Mouse (Mus musculus) G1E (cell line): Measurements from ENCODE around the gene Ccer2. TPM values are rescaled to one million over a fixed set of nuclear protein-coding genes. Genes with fewer than 3 reads are reported as not detected.
A peak's percentile ranks its signal among the peaks of the same experiment; 100 is the strongest.

Experiments
- ATAC-seq: 2 replicates; pipeline ENCODE4 v1.8.0; 2016; ENCODE audit warnings: mild to moderate bottlenecking; ENCODE audit not compliant: insufficient number of reproducible peaks, poor library complexity, low FRiP score, severe bottlenecking; ENCODE audit errors: extremely low read depth
- DNase-seq: peaks from one replicate; pipeline ENCODE4 v3.0.0; 2012; ENCODE audit warnings: low spot score
- H3K27me3 ChIP-seq: 2 replicates; pipeline ENCODE4 v1.6.1; 2012; ENCODE audit warnings: mild to moderate bottlenecking, low read length, inconsistent platforms; ENCODE audit not compliant: insufficient read depth
- H3K36me3 ChIP-seq: replicated peaks from 2 replicates; pipeline ENCODE3; 2012; ENCODE audit warnings: mild to moderate bottlenecking, inconsistent platforms
- H3K4me1 ChIP-seq: 2 replicates; pipeline ENCODE4 v1.6.1; 2012; ENCODE audit warnings: low read depth, low read length, inconsistent platforms, mixed read lengths; ENCODE audit not compliant: insufficient read depth
- H3K4me3 ChIP-seq: 2 replicates; pipeline ENCODE4 v1.5.1; 2012; ENCODE audit warnings: low read depth, mild to moderate bottlenecking, inconsistent platforms, low read length, moderate library complexity, mixed read lengths
- H3K9me3 ChIP-seq: replicated peaks from 2 replicates; pipeline ENCODE4 v1.6.1; 2012; ENCODE audit warnings: inconsistent platforms
- CTCF ChIP-seq: IDR thresholded peaks from 2 replicates; pipeline ENCODE4 v1.5.1; 2012; ENCODE audit warnings: low read depth, low read length, inconsistent platforms, mixed read lengths
- GATA1 ChIP-seq: IDR thresholded peaks from 2 replicates; pipeline ENCODE4 v1.6.1; 2012; ENCODE audit warnings: borderline replicate concordance, low read length, inconsistent platforms, mixed read lengths
- GATA2 ChIP-seq: IDR thresholded peaks from 2 replicates; pipeline ENCODE4 v1.6.1; 2012; ENCODE audit warnings: low read depth, low read length, inconsistent platforms, borderline replicate concordance
- POLR2AphosphoS5 ChIP-seq: IDR thresholded peaks from 2 replicates; pipeline ENCODE4 v1.6.1; 2012; ENCODE audit warnings: low read depth, low read length, inconsistent platforms; ENCODE audit not compliant: insufficient replicate concordance
- TAL1 ChIP-seq: conservative IDR thresholded peaks from 2 replicates; pipeline ENCODE4 v1.6.1; 2012; ENCODE audit warnings: low read depth, low read length, inconsistent platforms, mixed read lengths
- polyA plus RNA-seq: library from polyadenylated mRNA; stranded (reverse); fragments of >175 nt; gene quantifications from 2 replicates; pipeline ENCODE4 v1.2.3, GENCODE M21; 2012
- total RNA-seq, 2 experiments: library from RNA; stranded (forward) in 1 of 2; stranded (reverse) in 1 of 2; fragments of 200-1000 nt in 1 of 2; fragments of >200 nt in 1 of 2; fragmentation: Nextera tagmentation in 1 of 2; gene quantifications; 2 replicates each; pipeline ENCODE4 v1.2.3; 2014 to 2017

Gene Ccer2
- total and polyA plus RNA-seq, 3 experiments = not detected

DNA sequence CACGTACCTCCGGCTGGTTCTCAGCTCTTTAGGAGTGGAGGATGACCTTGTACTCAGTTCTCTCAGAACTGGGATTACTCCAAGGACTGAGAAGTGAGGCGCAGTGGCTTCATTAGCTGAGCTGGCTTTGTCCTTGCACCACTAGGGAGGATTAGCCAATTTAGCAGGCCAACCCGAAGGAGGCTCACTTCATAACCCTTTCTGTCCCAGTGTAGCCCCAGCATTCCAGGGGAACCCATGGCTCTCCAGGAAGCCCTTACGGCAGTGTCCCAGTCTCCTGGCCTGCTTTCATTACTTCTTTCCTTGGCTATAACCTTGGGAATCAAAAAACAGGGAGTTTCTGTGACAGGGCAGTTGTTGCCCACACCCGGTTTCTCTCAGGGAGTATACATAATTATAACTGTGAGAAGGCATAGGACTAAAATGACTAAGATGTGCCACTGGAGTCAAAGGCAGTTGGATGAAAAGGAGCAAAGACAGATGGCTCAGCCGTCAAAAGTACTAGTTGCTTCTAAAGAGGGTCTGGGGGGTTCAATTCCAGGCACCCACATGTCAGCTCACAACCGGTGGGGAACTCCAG, 51.8 kb downstream of the Ccer2 start:
- TF ChIP-seq TAL1 (no peak), POLR2AphosphoS5 (no peak), GATA2 (no peak), GATA1 (no peak), CTCF (no peak)
- no peaks in the 10 kb centered on the region for H3K9me3 ChIP-seq
- peaks cover 11% of the 10 kb centered on the region for H3K36me3 ChIP-seq
- peak overlapping the region; percentile 91 for H3K4me3 ChIP-seq
- DNase-seq (no peak), ATAC-seq (no peak)
- H3K4me1 ChIP-seq = peaks cover 43% of the 10 kb centered on the region
- no peaks in the 10 kb centered on the region for H3K27me3 ChIP-seq

DNA sequence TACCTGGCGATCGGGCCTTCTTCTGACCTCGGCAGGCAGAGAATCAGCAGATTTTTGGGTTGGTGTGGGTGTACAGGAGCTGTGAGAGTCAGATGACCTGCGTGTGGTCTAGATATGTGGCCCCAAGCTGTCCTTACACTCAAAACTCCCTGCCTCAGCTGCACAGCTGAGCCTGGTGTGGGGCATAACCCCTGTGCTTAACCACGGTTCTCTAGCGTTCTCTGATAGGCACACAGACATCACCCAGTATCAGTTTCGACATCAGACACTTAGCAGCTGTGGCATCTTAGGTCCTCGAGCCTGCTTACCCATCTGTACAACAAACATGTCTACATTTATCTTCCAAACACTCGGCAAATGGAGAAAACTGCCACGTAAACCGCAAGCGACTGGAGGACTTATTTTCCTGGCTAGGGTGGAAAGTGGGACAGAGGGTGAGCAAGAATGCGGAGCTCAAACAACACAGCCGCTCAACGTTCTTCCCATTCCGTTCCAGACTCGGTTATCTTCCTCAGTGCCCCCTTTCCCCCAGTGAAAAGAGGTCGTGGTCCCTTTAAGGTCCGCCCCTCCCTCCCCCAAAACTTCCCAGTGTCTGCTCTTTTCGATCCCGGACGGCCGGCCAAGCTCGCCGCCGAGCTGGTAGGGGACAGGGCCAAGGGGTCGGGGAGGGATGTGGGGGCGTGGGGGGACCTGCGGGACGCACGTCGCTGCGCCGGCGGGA, 52.4 kb downstream of the Ccer2 start, which contains the start of gene Hnrnpl:
Hnrnpl (plus strand) TSS at position 321 of the 721 bp plus-strand sequence.
- Histone ChIP-seq H3K36me3 (peaks cover 17% of the 10 kb centered on the region), H3K9me3 (no peaks in the 10 kb centered on the region), H3K4me1 (peaks cover 43% of the 10 kb centered on the region), H3K4me3 (peak within 1 kb of the TSS; percentile 91), H3K27me3 (no peaks in the 10 kb centered on the region)
- ATAC-seq (no peak), DNase-seq (peak; percentile 53)
- no peak for TF ChIP-seq GATA2
- TF ChIP-seq POLR2AphosphoS5 = no peak
- peak; percentile 39 for TF ChIP-seq TAL1
- TF ChIP-seq CTCF = no peak

Other genes starting within 250 kb of the Ccer2 start
Only the 20 nearest of the 22 such genes appear.
- gene Sycn, start 215.3 kb upstream of the Ccer2 start, total RNA-seq (2014; fragmentation: Nextera tagmentation) = not detected in 2 replicates
- not detected in 2 replicates for gene Sycn, start 215.3 kb upstream of the Ccer2 start, total RNA-seq (2017)
- not detected in 2 replicates for gene Sycn, start 215.3 kb upstream of the Ccer2 start, polyA plus RNA-seq
- gene Nccrp1, start 208.9 kb upstream of the Ccer2 start, total RNA-seq (2014; fragmentation: Nextera tagmentation) = not detected in 2 replicates
- gene Nccrp1, start 208.9 kb upstream of the Ccer2 start, total RNA-seq (2017) = not detected in 2 replicates
- gene Nccrp1, start 208.9 kb upstream of the Ccer2 start, polyA plus RNA-seq = 0.07 TPM in 1 of 2 replicates, not detected in the other
- gene Samd4b, start 158.0 kb upstream of the Ccer2 start, total RNA-seq (2014; fragmentation: Nextera tagmentation) = 62.7 and 75.9 TPM in 2 replicates
- 3.8 and 4.4 TPM in 2 replicates for gene Samd4b, start 158.0 kb upstream of the Ccer2 start, total RNA-seq (2017)
- gene Samd4b, start 158.0 kb upstream of the Ccer2 start, polyA plus RNA-seq = 88.8 and 104 TPM in 2 replicates
- gene Pak4, start 158.0 kb upstream of the Ccer2 start, total RNA-seq (2014; fragmentation: Nextera tagmentation) = 13.2 and 16.0 TPM in 2 replicates
- gene Pak4, start 158.0 kb upstream of the Ccer2 start, total RNA-seq (2017) = 5.6 and 6.4 TPM in 2 replicates
- 72.6 and 85.1 TPM in 2 replicates for gene Pak4, start 158.0 kb upstream of the Ccer2 start, polyA plus RNA-seq
- gene Acp7, start 124.8 kb upstream of the Ccer2 start, total RNA-seq (2014; fragmentation: Nextera tagmentation) = not detected in 2 replicates
- 0.11 TPM in 1 of 2 replicates, not detected in the other for gene Acp7, start 124.8 kb upstream of the Ccer2 start, total RNA-seq (2017)
- gene Acp7, start 124.8 kb upstream of the Ccer2 start, polyA plus RNA-seq = not detected in 2 replicates
- gene Fbxo27, start 63.3 kb upstream of the Ccer2 start, total RNA-seq (2014; fragmentation: Nextera tagmentation) = not detected in 2 replicates
- gene Fbxo27, start 63.3 kb upstream of the Ccer2 start, total RNA-seq (2017) = not detected in 2 replicates
- not detected in 2 replicates for gene Fbxo27, start 63.3 kb upstream of the Ccer2 start, polyA plus RNA-seq
- gene Fbxo17, start 39.4 kb upstream of the Ccer2 start, total RNA-seq (2014; fragmentation: Nextera tagmentation) = not detected in 2 replicates
- gene Fbxo17, start 39.4 kb upstream of the Ccer2 start, total RNA-seq (2017) = 0.27 TPM in 1 of 2 replicates, not detected in the other
- not detected in 2 replicates for gene Fbxo17, start 39.4 kb upstream of the Ccer2 start, polyA plus RNA-seq
- gene Mrps12, start 14.4 kb upstream of the Ccer2 start, total RNA-seq (2014; fragmentation: Nextera tagmentation) = 12.3 and 14.2 TPM in 2 replicates
- 24.8 and 33.9 TPM in 2 replicates for gene Mrps12, start 14.4 kb upstream of the Ccer2 start, total RNA-seq (2017)
- 217 and 283 TPM in 2 replicates for gene Mrps12, start 14.4 kb upstream of the Ccer2 start, polyA plus RNA-seq
- gene Sars2, start 14.2 kb upstream of the Ccer2 start, total RNA-seq (2014; fragmentation: Nextera tagmentation) = 10.1 and 17.1 TPM in 2 replicates
- 9.1 and 10.0 TPM in 2 replicates for gene Sars2, start 14.2 kb upstream of the Ccer2 start, total RNA-seq (2017)
- 33.4 and 41.5 TPM in 2 replicates for gene Sars2, start 14.2 kb upstream of the Ccer2 start, polyA plus RNA-seq
- gene Sirt2, start 10.6 kb downstream of the Ccer2 start, total RNA-seq (2014; fragmentation: Nextera tagmentation) = 50.1 and 60.0 TPM in 2 replicates
- 34.1 and 36.4 TPM in 2 replicates for gene Sirt2, start 10.6 kb downstream of the Ccer2 start, total RNA-seq (2017)
- 103 and 114 TPM in 2 replicates for gene Sirt2, start 10.6 kb downstream of the Ccer2 start, polyA plus RNA-seq
- gene Nfkbib, start 11.3 kb downstream of the Ccer2 start, total RNA-seq (2014; fragmentation: Nextera tagmentation) = 21.1 and 30.4 TPM in 2 replicates
- 9.5 and 10.7 TPM in 2 replicates for gene Nfkbib, start 11.3 kb downstream of the Ccer2 start, total RNA-seq (2017)
- gene Nfkbib, start 11.3 kb downstream of the Ccer2 start, polyA plus RNA-seq = 109 and 136 TPM in 2 replicates
- 1.8 TPM in 1 of 2 replicates, not detected in the other for gene Rinl, start 32.8 kb downstream of the Ccer2 start, total RNA-seq (2014; fragmentation: Nextera tagmentation)
- 1.2 and 1.4 TPM in 2 replicates for gene Rinl, start 32.8 kb downstream of the Ccer2 start, total RNA-seq (2017)
- gene Rinl, start 32.8 kb downstream of the Ccer2 start, polyA plus RNA-seq = 1.4 and 1.8 TPM in 2 replicates
- 442 and 470 TPM in 2 replicates for gene Hnrnpl, start 52.4 kb downstream of the Ccer2 start, total RNA-seq (2014; fragmentation: Nextera tagmentation)
- gene Hnrnpl, start 52.4 kb downstream of the Ccer2 start, total RNA-seq (2017) = 251 and 279 TPM in 2 replicates
- 430 and 529 TPM in 2 replicates for gene Hnrnpl, start 52.4 kb downstream of the Ccer2 start, polyA plus RNA-seq
- gene Ech1, start 69.0 kb downstream of the Ccer2 start, total RNA-seq (2014; fragmentation: Nextera tagmentation) = 102 and 127 TPM in 2 replicates
- 78.5 and 94.3 TPM in 2 replicates for gene Ech1, start 69.0 kb downstream of the Ccer2 start, total RNA-seq (2017)
- gene Ech1, start 69.0 kb downstream of the Ccer2 start, polyA plus RNA-seq = 12.9 and 33.1 TPM in 2 replicates
- gene Lgals4, start 77.7 kb downstream of the Ccer2 start, total RNA-seq (2014; fragmentation: Nextera tagmentation) = 0.87 and 3.0 TPM in 2 replicates
- 1.9 and 3.4 TPM in 2 replicates for gene Lgals4, start 77.7 kb downstream of the Ccer2 start, total RNA-seq (2017)
- gene Lgals4, start 77.7 kb downstream of the Ccer2 start, polyA plus RNA-seq = 0.22 and 0.68 TPM in 2 replicates
- gene Lgals7, start 107.7 kb downstream of the Ccer2 start, total RNA-seq (2014; fragmentation: Nextera tagmentation) = 3.0 TPM in 1 of 2 replicates, not detected in the other
- gene Lgals7, start 107.7 kb downstream of the Ccer2 start, total RNA-seq (2017) = 0.27 and 0.76 TPM in 2 replicates
- gene Lgals7, start 107.7 kb downstream of the Ccer2 start, polyA plus RNA-seq = 0.49 and 0.68 TPM in 2 replicates
- gene Capn12, start 125.2 kb downstream of the Ccer2 start, total RNA-seq (2014; fragmentation: Nextera tagmentation) = not detected in 2 replicates
- gene Capn12, start 125.2 kb downstream of the Ccer2 start, total RNA-seq (2017) = 0.12 and 0.22 TPM in 2 replicates
- gene Capn12, start 125.2 kb downstream of the Ccer2 start, polyA plus RNA-seq = 0.02 TPM in 1 of 2 replicates, not detected in the other
- gene Actn4, start 206.2 kb downstream of the Ccer2 start, total RNA-seq (2014; fragmentation: Nextera tagmentation) = 119 and 121 TPM in 2 replicates
- gene Actn4, start 206.2 kb downstream of the Ccer2 start, total RNA-seq (2017) = 28.1 and 30.3 TPM in 2 replicates
- gene Actn4, start 206.2 kb downstream of the Ccer2 start, polyA plus RNA-seq = 259 and 260 TPM in 2 replicates
- 280 and 322 TPM in 2 replicates for gene Eif3k, start 225.7 kb downstream of the Ccer2 start, total RNA-seq (2014; fragmentation: Nextera tagmentation)
- gene Eif3k, start 225.7 kb downstream of the Ccer2 start, total RNA-seq (2017) = 377 and 459 TPM in 2 replicates
- 91.7 and 199 TPM in 2 replicates for gene Eif3k, start 225.7 kb downstream of the Ccer2 start, polyA plus RNA-seq
- gene Map4k1, start 225.9 kb downstream of the Ccer2 start, total RNA-seq (2014; fragmentation: Nextera tagmentation) = 9.6 and 15.9 TPM in 2 replicates
- 9.1 and 16.1 TPM in 2 replicates for gene Map4k1, start 225.9 kb downstream of the Ccer2 start, total RNA-seq (2017)
- 58.0 and 67.4 TPM in 2 replicates for gene Map4k1, start 225.9 kb downstream of the Ccer2 start, polyA plus RNA-seq